Mouse (Mus musculus) MEL (cell line): Measurements from ENCODE around the gene Catsper1. TPM values are rescaled to one million over a fixed set of nuclear protein-coding genes. Genes with fewer than 3 reads are reported as not detected.

Experiments
- DNase-seq: peaks from one replicate; pipeline ENCODE4 v3.0.0; 2011; ENCODE audit warnings: low read depth, low spot score
- H3K27ac ChIP-seq: 2 replicates; pipeline ENCODE4 v1.5.1; 2012; ENCODE audit warnings: low read depth, mild to moderate bottlenecking, control low read depth, low read length, moderate library complexity; ENCODE audit not compliant: control insufficient read depth
- H3K27me3 ChIP-seq, 2 experiments: fragments of 150-350 bp in 1 of 2; sonication (generic) in 1 of 2; 2 replicates each; pipeline ENCODE4 v1.6.1; 2012; ENCODE audit warnings: low read length in 2 of 2, mild to moderate bottlenecking in 2 of 2, improper control_type of control experiment in 1 of 2, moderate library complexity in 1 of 2; ENCODE audit not compliant: insufficient read depth in 2 of 2, control insufficient read depth in 1 of 2
- H3K36me3 ChIP-seq, 2 experiments: 2 replicates each; pipeline ENCODE4 v1.6.1; 2012 to 2014; ENCODE audit warnings: low read length in 2 of 2, improper control_type of control experiment in 1 of 2, inconsistent platforms in 1 of 2, mild to moderate bottlenecking in 1 of 2; ENCODE audit not compliant: insufficient read depth in 2 of 2, control insufficient read depth in 1 of 2
- H3K4me1 ChIP-seq, 2 experiments: fragments of 150-350 bp in 1 of 2; sonication (generic) in 1 of 2; 2 replicates each; pipeline ENCODE4 v1.6.1; 2012; ENCODE audit warnings: low read length in 2 of 2, improper control_type of control experiment in 1 of 2, mild to moderate bottlenecking in 1 of 2; ENCODE audit not compliant: insufficient read depth in 2 of 2, control insufficient read depth in 1 of 2
- H3K4me3 ChIP-seq, 2 experiments: fragments of 150-350 bp in 1 of 2; sonication (generic) in 1 of 2; 2 replicates each; pipeline ENCODE4 v1.5.1; 2012; ENCODE audit warnings: low read depth in 2 of 2, low read length in 2 of 2, mild to moderate bottlenecking in 2 of 2, moderate library complexity in 2 of 2, control low read depth in 1 of 2, improper control_type of control experiment in 1 of 2; ENCODE audit not compliant: control insufficient read depth in 1 of 2, insufficient read depth in 1 of 2
- H3K79me2 ChIP-seq: 2 replicates; pipeline ENCODE4 v1.6.1; 2012; ENCODE audit warnings: mild to moderate bottlenecking, low read length, moderate library complexity; ENCODE audit not compliant: control insufficient read depth, poor library complexity, insufficient read depth
- H3K9ac ChIP-seq: 2 replicates; pipeline ENCODE4 v1.6.1; 2012; ENCODE audit warnings: low read depth, mild to moderate bottlenecking, control low read depth, low read length, moderate library complexity; ENCODE audit not compliant: control insufficient read depth, poor library complexity, severe bottlenecking
- H3K9me3 ChIP-seq: fragments of 150-350 bp; sonication (generic); replicated peaks from 2 replicates; pipeline ENCODE4 v1.6.1; 2012; ENCODE audit warnings: mild to moderate bottlenecking, low read length, improper control_type of control experiment, moderate library complexity; ENCODE audit not compliant: insufficient read depth
- BHLHE40 ChIP-seq: IDR thresholded peaks from 2 replicates; pipeline ENCODE4 v1.6.1; 2012; ENCODE audit warnings: low read depth, mild to moderate bottlenecking, inconsistent platforms, low read length, improper control_type of control experiment, borderline replicate concordance
- CHD2 ChIP-seq: IDR thresholded peaks from 2 replicates; pipeline ENCODE4 v1.6.1; 2011; ENCODE audit warnings: low read length, improper control_type of control experiment
- CTCF ChIP-seq, 3 experiments: IDR thresholded peaks in 2 of 3; conservative IDR thresholded peaks in 1 of 3; 2 replicates each; pipeline ENCODE4 v1.5.1; 2011 to 2012; ENCODE audit warnings: low read length in 3 of 3, low read depth in 2 of 3, mild to moderate bottlenecking in 2 of 3, improper control_type of control experiment in 1 of 3, inconsistent platforms in 1 of 3, mixed read lengths in 1 of 3, moderate library complexity in 1 of 3; ENCODE audit not compliant: control insufficient read depth in 1 of 3, insufficient read depth in 1 of 3, poor library complexity in 1 of 3, severe bottlenecking in 1 of 3
- ELF1 ChIP-seq: IDR thresholded peaks from 2 replicates; pipeline ENCODE4 v1.6.1; 2014; ENCODE audit warnings: low read depth, mild to moderate bottlenecking, inconsistent platforms, low read length, improper control_type of control experiment, moderate library complexity
- GABPA ChIP-seq: IDR thresholded peaks from 2 replicates; pipeline ENCODE4 v1.6.1; 2012; ENCODE audit warnings: low read depth, mild to moderate bottlenecking, inconsistent platforms, low read length, improper control_type of control experiment, moderate library complexity
- GATA1 ChIP-seq: IDR thresholded peaks from 2 replicates; pipeline ENCODE4 v1.6.1; 2011; ENCODE audit warnings: low read depth, low read length, improper control_type of control experiment
- HCFC1 ChIP-seq: IDR thresholded peaks from 2 replicates; pipeline ENCODE4 v1.6.1; 2012; ENCODE audit warnings: low read depth, mild to moderate bottlenecking, inconsistent platforms, low read length, improper control_type of control experiment, moderate library complexity
- JUND ChIP-seq: IDR thresholded peaks from 2 replicates; pipeline ENCODE4 v1.6.1; 2011; ENCODE audit warnings: low read depth, mild to moderate bottlenecking, improper control_type of control experiment, low read length
- KAT2A ChIP-seq: conservative IDR thresholded peaks from 2 replicates; pipeline ENCODE4 v1.6.1; 2012; ENCODE audit warnings: low read depth, low read length, improper control_type of control experiment, inconsistent platforms
- MAFK ChIP-seq: IDR thresholded peaks from 2 replicates; pipeline ENCODE4 v1.6.1; 2011; ENCODE audit warnings: low read depth, mild to moderate bottlenecking, low read length, improper control_type of control experiment, borderline replicate concordance
- MAX ChIP-seq: IDR thresholded peaks from 2 replicates; pipeline ENCODE4 v1.6.1; 2011; ENCODE audit warnings: low read length, improper control_type of control experiment
- MAZ ChIP-seq: IDR thresholded peaks from 2 replicates; pipeline ENCODE4 v1.6.1; 2012; ENCODE audit warnings: low read depth, mild to moderate bottlenecking, inconsistent platforms, low read length, improper control_type of control experiment
- MYB ChIP-seq: IDR thresholded peaks from 2 replicates; pipeline ENCODE4 v1.6.1; 2011; ENCODE audit warnings: mild to moderate bottlenecking, low read depth, low read length, improper control_type of control experiment
- POLR2A ChIP-seq, 2 experiments: IDR thresholded peaks; 2 replicates each; pipeline ENCODE4 v1.6.1; 2011 to 2012; ENCODE audit warnings: low read length in 2 of 2, mild to moderate bottlenecking in 2 of 2, control low read depth in 1 of 2, improper control_type of control experiment in 1 of 2, low read depth in 1 of 2, moderate library complexity in 1 of 2; ENCODE audit not compliant: control insufficient read depth in 1 of 2, insufficient read depth in 1 of 2, poor library complexity in 1 of 2
- RAD21 ChIP-seq: IDR thresholded peaks from 2 replicates; pipeline ENCODE4 v1.6.1; 2011; ENCODE audit warnings: mild to moderate bottlenecking, low read depth, low read length, improper control_type of control experiment
- RCOR1 ChIP-seq: IDR thresholded peaks from 2 replicates; pipeline ENCODE4 v1.6.1; 2012; ENCODE audit warnings: low read depth, mild to moderate bottlenecking, inconsistent platforms, low read length, improper control_type of control experiment
- SIN3A ChIP-seq: IDR thresholded peaks from 2 replicates; pipeline ENCODE4 v1.6.1; 2012; ENCODE audit warnings: low read length, improper control_type of control experiment, inconsistent platforms
- SMC3 ChIP-seq: IDR thresholded peaks from 2 replicates; pipeline ENCODE4 v1.6.1; 2011; ENCODE audit warnings: low read depth, low read length, improper control_type of control experiment
- TAL1 ChIP-seq: IDR thresholded peaks from 2 replicates; pipeline ENCODE4 v1.6.1; 2012; ENCODE audit warnings: mild to moderate bottlenecking, inconsistent platforms, low read length, moderate library complexity, mixed read lengths
- TCF12 ChIP-seq: IDR thresholded peaks from 2 replicates; pipeline ENCODE4 v1.6.1; 2014; ENCODE audit warnings: low read depth, mild to moderate bottlenecking, inconsistent platforms, low read length, improper control_type of control experiment, moderate library complexity
- UBTF ChIP-seq: IDR thresholded peaks from 2 replicates; pipeline ENCODE4 v1.6.1; 2012; ENCODE audit warnings: low read depth, mild to moderate bottlenecking, inconsistent platforms, low read length, improper control_type of control experiment, moderate library complexity, borderline replicate concordance; ENCODE audit not compliant: insufficient read depth
- USF1 ChIP-seq: IDR thresholded peaks from 2 replicates; pipeline ENCODE4 v1.6.1; 2014; ENCODE audit warnings: low read depth, mild to moderate bottlenecking, inconsistent platforms, low read length, improper control_type of control experiment, moderate library complexity
- ZC3H11A ChIP-seq: IDR thresholded peaks from 2 replicates; pipeline ENCODE4 v1.6.1; 2012; ENCODE audit warnings: low read depth, mild to moderate bottlenecking, inconsistent platforms, low read length, improper control_type of control experiment
- ZKSCAN1 ChIP-seq: IDR thresholded peaks from 2 replicates; pipeline ENCODE4 v1.6.1; 2012; ENCODE audit warnings: low read depth, mild to moderate bottlenecking, inconsistent platforms, low read length, improper control_type of control experiment, moderate library complexity
- ZMIZ1 ChIP-seq: IDR thresholded peaks from 2 replicates; pipeline ENCODE4 v1.6.1; 2012; ENCODE audit warnings: low read depth, mild to moderate bottlenecking, inconsistent platforms, low read length, improper control_type of control experiment, moderate library complexity
- polyA plus RNA-seq, 2 experiments: library from polyadenylated mRNA; stranded (reverse) in 1 of 2; unstranded in 1 of 2; fragments of >175 nt in 1 of 2; fragments of >200 nt in 1 of 2; gene quantifications; 2 replicates each; pipeline versions ENCODE4 v1.2.1 to v1.2.4; 2012; ENCODE audit warnings: low replicate concordance in 2 of 2, low read depth in 1 of 2; ENCODE audit not compliant: insufficient read length in 2 of 2, insufficient read depth in 1 of 2, missing spikeins in 1 of 2
- total RNA-seq: library from RNA; depleted of rRNA; stranded (reverse); fragments of 300-350 nt; gene quantifications from 2 replicates; pipeline ENCODE4 v1.2.3, GENCODE M21; 2012

Gene Catsper1
- total and polyA plus RNA-seq, 3 experiments, result not detected

DNA sequence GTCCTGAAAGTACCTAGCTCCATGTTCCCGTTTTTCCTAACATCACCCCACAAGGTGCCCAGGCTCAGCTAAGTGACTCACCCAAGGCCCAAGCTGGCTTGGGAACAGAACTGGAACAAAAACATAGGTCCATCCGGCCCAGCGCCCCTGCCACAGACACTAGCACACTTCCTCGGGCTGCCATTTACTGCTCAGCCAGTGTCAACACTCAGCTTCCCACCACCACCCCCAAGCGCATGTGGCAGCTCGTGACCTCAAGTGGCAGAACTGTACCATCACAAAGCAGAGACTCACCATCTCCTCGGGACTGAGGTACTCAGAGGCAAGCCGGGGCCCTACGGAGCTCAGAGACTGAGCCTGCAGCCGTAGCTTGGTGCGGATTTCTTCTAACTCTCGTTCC, 47.8 kb downstream of the Catsper1 start:
- Histone ChIP-seq H3K36me3 (peaks cover 0 to 6% of the 10 kb centered on the region in 2 experiments; a peak in 3 of 4 replicates), H3K4me1 (peaks cover 3 to 12% of the 10 kb centered on the region in 2 experiments; a peak in 3 of 4 replicates), H3K27ac (no peak overlapping the region), H3K9ac (no peak overlapping the region), H3K79me2 (peaks cover 26% of the 10 kb centered on the region), H3K9me3 (no peaks in the 10 kb centered on the region), H3K4me3 (no peak overlapping the region), H3K27me3 (no peaks in the 10 kb centered on the region)
- no peak for DNase-seq
- TF ChIP-seq RAD21, result no peak
- no peak for TF ChIP-seq MAFK
- no peak for TF ChIP-seq GABPA
- TF ChIP-seq ZKSCAN1, result no peak
- TF ChIP-seq HCFC1, result no peak
- no peak for TF ChIP-seq SMC3
- no peak for TF ChIP-seq USF1
- no peak for TF ChIP-seq GATA1

DNA sequence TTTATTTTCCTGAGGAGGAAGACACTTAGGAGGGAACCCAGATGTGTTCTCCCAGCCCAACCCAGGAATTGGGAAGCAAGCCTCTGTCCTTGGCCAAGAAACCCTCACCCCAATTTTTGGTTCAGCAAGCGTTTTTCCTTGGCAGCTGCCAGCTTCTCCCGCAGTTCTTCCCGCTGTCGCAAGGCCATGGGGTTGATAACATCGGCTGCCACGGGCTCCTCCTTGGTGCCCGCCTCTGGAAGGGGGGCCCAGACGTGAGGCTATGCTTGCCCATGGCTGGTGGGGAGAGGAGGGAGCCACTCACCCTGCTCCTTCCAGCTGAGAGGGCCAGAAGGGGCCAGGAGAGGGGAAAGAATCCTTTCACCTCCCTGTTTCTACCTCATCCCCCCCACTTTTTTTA, 49.2 kb downstream of the Catsper1 start:
- no peak overlapping the region for H3K4me3 ChIP-seq
- H3K9me3 ChIP-seq, result no peaks in the 10 kb centered on the region
- H3K36me3 ChIP-seq, result peaks cover 0 to 6% of the 10 kb centered on the region in 2 experiments; a peak in 3 of 4 replicates

DNA sequence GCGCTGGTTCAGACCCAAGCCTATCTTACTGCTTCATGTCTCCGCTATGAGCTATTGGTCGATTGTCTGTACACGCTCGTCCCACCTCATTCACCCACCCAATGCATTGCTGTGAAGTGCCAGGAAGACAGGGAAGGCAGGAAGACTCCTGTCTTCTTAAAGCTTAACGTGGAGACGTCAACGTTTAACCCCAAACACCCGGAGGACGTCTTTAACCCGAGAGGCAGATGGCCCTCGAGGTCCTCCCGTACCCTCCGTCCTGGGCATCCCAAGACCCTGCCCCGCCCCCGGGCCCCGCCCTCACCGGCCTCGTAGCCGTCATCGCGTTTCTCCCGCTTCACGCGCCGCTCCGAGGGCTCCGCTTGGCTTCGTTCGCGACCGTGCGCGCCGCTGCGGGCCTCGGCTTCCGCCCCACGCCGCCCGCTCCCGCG, 52.5 kb downstream of the Catsper1 start:
- TF ChIP-seq TAL1 (no peak), USF1 (no peak), MAZ (no peak), ZC3H11A (no peak), MAX (no peak; the same call in 1 of the 2 replicates), POLR2A (IDR thresholded peaks at IDR 0.05; ENCODE audit: control insufficient read depth in 1 of 2, insufficient read depth in 1 of 2, low read depth in 1 of 2, low read length in 2 of 2, poor library complexity in 1 of 2) (no peak), TCF12 (no peak), BHLHE40 (no peak), CTCF (IDR thresholded peaks at IDR 0.05 in 2 of 3, conservative IDR thresholded peaks at IDR 0.05 in 1 of 3; ENCODE audit: control insufficient read depth in 1 of 3, insufficient read depth in 1 of 3, low read depth in 2 of 3, low read length in 3 of 3, poor library complexity in 1 of 3, severe bottlenecking in 1 of 3) (no peak), ELF1 (no peak), MYB (no peak), JUND (no peak), ZMIZ1 (no peak), CHD2 (no peak), SIN3A (no peak)
- peaks cover 39% of the 10 kb centered on the region for H3K79me2 ChIP-seq
- H3K9me3 ChIP-seq, result no peaks in the 10 kb centered on the region
- H3K27ac ChIP-seq, result peak overlapping the region; percentile 82
- H3K9ac ChIP-seq, result peak overlapping the region; percentile 96
- peaks cover 3 to 26% of the 10 kb centered on the region in 2 experiments; a peak in 3 of 4 replicates for H3K4me1 ChIP-seq
- H3K27me3 ChIP-seq, result no peaks in the 10 kb centered on the region
- DNase-seq, result peak; percentile 63
- H3K36me3 ChIP-seq, result peaks cover 0 to 13% of the 10 kb centered on the region in 2 experiments; a peak in 2 of 4 replicates
- peak overlapping the region; percentile 69 to 92 for H3K4me3 ChIP-seq

More for the DNA sequence above, 49.2 kb downstream of the Catsper1 start:
- H3K27ac ChIP-seq, result no peak overlapping the region
- H3K4me1 ChIP-seq, result peaks cover 3 to 12% of the 10 kb centered on the region in 2 experiments; a peak in 3 of 4 replicates
- peaks cover 33% of the 10 kb centered on the region for H3K79me2 ChIP-seq
- H3K27me3 ChIP-seq, result no peaks in the 10 kb centered on the region
- H3K9ac ChIP-seq, result no peak overlapping the region
- DNase-seq, result no peak
- TF ChIP-seq USF1 (no peak), RCOR1 (no peak), JUND (no peak), RAD21 (no peak), UBTF (no peak), HCFC1 (no peak), KAT2A (no peak), MAZ (no peak), SIN3A (no peak), CTCF (IDR thresholded peaks at IDR 0.05 in 2 of 3, conservative IDR thresholded peaks at IDR 0.05 in 1 of 3; ENCODE audit: control insufficient read depth in 1 of 3, insufficient read depth in 1 of 3, low read depth in 2 of 3, low read length in 3 of 3, poor library complexity in 1 of 3, severe bottlenecking in 1 of 3) (no peak), TAL1 (no peak), ZC3H11A (no peak)
